Mouse (Mus musculus) adrenal gland, postnatal 10 days (tissue): Measurements from ENCODE around the gene Tex44. TPM values are rescaled to one million over a fixed set of nuclear protein-coding genes. Genes with fewer than 3 reads are reported as not detected.

Experiments
- DNase-seq: peaks from one replicate; pipeline ENCODE4 v3.0.0; 2021; ENCODE audit warnings: mixed read lengths
- total RNA-seq, 2 experiments: library from RNA; stranded (reverse); gene quantifications; 2 replicates each; pipeline ENCODE4 v1.2.3; 2021

The Tex44 gene
- total RNA-seq, 2 experiments from 2014 or later, result not detected

DNA sequence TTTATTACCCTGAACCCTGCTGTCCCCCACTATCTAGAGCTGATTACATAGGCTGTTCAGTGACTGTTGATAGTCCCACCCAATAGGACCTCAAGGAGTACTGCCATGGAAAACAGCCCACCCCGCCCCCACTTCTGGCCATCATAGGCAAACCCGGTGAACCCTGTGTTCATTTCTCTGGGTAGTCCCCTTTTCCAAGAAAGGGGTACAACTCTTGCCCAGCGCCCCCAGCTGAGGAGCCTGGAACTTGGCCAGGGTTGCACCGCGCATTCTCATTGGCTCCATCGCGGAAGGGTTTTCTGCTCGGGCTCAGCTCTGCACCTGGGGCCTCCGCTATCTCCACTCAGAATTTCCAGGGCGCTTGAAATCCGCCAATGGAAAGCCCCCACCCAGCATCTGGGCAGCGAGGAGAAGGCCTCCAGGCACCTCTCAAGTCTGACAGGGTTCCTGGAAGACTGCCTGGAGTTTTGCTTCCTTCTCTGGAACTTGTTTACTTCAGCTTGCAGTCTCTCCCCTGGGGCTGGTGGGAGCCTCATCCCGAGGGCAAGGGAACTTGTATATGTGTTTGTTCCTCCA lies 21.6 kb downstream of the Tex44 start:
- DNase-seq, result peak; percentile 62

GRCm38 (mm10) chr1:86448272-86448671 lies 22.1 kb downstream of the Tex44 start:
- DNase-seq, result peak; percentile 66

DNA sequence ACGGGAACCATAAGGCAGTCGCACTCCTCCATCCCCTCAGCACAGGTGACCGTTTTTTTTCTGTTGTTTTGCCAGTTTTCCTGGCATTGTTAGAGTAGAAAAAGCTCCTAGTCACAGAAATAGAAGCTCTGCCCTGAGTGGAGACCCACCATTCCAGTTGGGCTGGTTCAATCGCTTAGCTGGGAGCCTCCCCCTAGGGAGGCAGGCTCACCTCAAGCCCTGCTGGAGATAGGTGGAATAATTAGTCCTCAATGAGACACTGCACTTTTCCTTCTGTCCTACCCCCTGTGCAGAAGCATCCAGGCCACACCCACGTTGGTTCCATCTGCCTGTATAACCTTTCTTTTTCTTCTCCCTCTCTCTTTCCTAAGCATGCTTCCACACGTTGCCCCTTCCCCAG lies 23.8 kb downstream of the Tex44 start:
- DNase-seq, result no peak

DNA sequence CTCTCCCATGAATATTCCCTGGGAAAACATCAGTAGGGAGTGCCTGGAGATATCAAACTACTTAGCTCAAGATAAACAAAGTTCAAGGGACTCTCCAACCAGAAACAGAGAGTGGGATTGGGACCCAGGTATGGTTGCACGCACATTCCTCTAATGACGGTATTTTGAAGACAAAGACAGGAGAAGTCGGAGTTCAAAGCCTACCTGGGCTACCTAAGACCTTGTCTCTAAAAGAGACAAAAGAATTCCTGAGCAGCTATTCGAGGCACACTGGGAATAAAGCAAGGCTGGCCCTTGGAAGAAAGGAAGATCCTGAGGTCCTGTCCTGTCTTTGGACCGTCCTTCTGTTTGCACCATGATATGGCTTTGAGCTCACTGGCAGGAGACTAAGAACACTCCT lies 26.6 kb downstream of the Tex44 start:
- no peak for DNase-seq

- no peak for DNase-seq
Measured at GRCm38 (mm10) chr1:86456892-86457581, 30.9 kb downstream of the Tex44 start.

GRCm38 (mm10) chr1:86459371-86459770 lies 33.2 kb downstream of the Tex44 start:
- DNase-seq, result no peak

GRCm38 (mm10) chr1:86464223-86464874 lies 38.2 kb downstream of the Tex44 start:
- no peak for DNase-seq

GRCm38 (mm10) chr1:86464875-86465224 lies 38.7 kb downstream of the Tex44 start:
- DNase-seq, result peak; percentile 26

DNA sequence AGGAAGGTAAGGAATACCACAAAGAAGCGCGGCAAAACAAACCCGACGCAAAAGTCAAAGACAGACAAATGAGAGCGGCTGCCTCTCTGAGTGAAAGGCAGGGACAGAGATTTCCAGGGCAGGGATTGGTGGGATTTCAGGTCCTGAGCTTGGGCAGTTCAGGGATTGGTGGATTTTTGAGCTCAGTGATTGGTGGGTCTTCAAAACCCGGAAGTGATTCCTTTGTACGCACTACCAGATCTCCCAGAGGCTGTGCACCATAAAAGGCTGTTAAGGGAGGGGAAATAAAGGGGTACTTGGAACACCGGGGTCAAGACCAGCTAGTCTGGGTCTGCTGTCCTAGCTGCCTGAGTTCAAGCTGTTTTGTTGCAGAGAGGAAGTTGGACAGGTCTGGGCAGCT lies 41.3 kb downstream of the Tex44 start:
- no peak for DNase-seq

GRCm38 (mm10) chr1:86469876-86470275 lies 43.7 kb downstream of the Tex44 start:
- no peak for DNase-seq

DNA sequence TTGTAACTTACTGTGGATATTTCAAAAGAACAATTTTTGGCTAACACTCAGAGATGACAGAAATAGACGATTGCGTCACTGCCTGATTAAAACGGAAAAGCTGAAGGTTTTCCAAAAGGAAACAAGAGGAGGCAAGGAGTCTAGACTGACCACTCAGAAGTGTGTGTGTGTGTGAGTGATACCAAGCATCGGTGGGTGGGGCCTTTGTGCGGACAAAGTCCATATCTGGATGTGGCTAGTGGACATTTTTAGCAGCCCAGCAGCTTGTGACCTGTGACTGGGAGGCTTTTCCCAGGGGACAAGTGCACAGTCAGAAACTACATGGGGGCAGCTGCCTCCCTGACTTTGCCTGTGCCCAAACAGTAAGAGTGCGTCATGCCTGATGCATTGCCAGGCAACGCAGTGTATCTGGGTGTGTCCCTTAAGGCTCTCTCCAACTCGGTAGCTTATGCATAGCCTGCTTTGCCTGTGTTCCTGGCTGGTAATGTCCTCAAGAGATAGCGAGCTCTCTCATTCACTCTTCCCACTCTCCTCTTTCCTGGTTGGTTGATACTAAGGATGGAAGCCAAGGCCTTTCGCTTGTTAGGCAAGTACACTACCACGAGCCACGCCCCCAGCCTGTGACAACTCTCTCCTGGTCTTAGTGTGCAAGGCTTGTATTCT lies 44.5 kb downstream of the Tex44 start:
- DNase-seq, result peak; percentile 84

- DNase-seq, result peak; percentile 62
Measured at GRCm38 (mm10) chr1:86471504-86471961, 45.4 kb downstream of the Tex44 start.

DNA sequence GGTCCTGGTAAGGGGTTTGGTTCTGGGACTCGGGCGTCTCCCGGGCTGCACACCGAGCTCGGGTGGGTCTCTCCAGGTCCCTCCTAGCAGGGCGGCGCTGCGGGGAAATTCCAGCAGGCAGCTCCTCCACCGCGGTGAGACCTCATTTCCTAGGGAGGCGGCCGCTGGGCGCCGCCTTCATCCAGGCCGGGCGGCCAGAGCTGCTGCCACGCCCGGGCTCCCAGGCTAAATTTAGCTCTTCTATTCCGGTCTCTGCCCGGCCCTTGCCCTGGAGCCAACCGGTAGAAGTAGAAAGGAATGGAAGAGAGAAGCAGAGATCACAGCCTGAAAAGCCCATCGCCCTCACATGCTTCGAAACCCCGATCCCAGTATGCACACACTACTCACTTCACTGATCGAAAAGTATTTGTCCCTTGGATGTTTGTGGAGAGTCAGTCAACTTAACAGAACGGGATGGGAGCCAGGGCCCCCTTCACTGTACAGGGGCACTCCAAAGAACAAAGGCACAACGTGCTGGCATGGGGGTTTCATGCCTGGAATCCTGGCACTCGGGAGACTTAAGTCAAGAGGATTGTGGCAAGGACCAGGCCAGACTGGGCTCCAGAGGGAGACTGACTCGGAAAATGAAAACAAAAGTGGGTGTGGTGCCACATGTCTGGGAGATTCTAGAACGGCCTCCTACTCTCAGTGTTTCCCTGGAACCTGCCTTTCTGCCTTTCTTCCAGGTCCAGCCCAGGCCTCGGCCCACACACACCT lies 46.2 kb downstream of the Tex44 start:
- DNase-seq, result peak; percentile 83

GRCm38 (mm10) chr1:86473109-86473760 lies 47.1 kb downstream of the Tex44 start:
- no peak for DNase-seq

Other genes with a start within 250 kb of the Tex44 start
- under 1 TPM; 0.36 to 0.55 TPM for gene B3gnt7, start 123.5 kb upstream of the Tex44 start, total RNA-seq
- 100 to 1,000 TPM; 242 to 251 TPM for gene Ncl, start 66.9 kb upstream of the Tex44 start, total RNA-seq
- gene Nmur1, start 101 bp upstream of the Tex44 start, total RNA-seq, result not detected
- 100 to 1,000 TPM; 804 to 831 TPM for gene Ptma, start 100.4 kb downstream of the Tex44 start, total RNA-seq
- gene Pde6d, start 156.3 kb downstream of the Tex44 start, total RNA-seq, result 10 to 100 TPM; 28.8 to 32.8 TPM
- gene Cops7b, start 156.6 kb downstream of the Tex44 start, total RNA-seq, result 10 to 100 TPM; 10.4 to 15.0 TPM
- gene Nppc, start 244.2 kb downstream of the Tex44 start, total RNA-seq, result under 1 TPM in 1 of 2 experiments, not detected in 1; 0.48 TPM